Mouse (Mus musculus) urinary bladder, postnatal 4 days (tissue): Measurements from ENCODE around the gene Tmem229b.
"Not testable (repeated sequence)": the region's sequence is repeated elsewhere in the genome, so short reads cannot be mapped to it uniquely, and the experiment has no call there.

Source experiments
- DNase-seq, 2 experiments: peaks; one replicate each; pipeline ENCODE4 v3.0.0; 2021 to 2022; ENCODE audit warnings: low spot score in 2 of 2

Gene Tmem229b

DNA sequence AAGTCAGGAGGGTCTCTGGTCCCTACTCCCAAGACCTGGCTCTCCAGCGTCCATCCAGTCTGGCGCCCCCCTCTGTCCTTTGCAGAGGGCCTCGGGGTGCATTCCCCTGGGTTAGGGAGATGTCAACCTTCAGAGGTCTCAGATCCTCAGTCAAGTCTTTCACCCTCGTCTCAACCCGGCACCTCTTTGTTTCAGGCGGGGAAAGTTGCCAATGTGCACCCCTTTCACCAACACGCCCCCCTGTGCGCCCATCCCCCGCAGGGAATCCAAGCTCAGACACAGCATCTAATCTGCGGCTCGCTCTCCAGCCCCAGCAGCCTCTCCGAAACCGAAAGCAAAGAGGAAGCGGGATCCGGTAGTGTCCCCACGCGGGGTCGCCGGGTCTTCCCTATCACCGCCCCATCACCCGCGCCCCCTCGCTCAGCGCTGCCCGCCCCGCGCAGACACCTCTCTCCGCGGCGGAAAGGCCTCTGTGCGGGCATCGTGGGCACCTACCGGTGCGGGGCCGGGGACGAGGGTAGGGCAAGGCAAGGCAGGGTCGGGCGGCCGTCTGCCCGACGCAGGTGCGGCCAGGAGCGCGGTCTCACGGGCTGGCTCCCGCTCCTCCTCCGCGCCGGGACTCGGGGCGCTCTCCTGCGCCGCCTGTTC is 825 bp downstream of the Tmem229b start:
- DNase-seq, result peak; percentile 35 to 66

DNA sequence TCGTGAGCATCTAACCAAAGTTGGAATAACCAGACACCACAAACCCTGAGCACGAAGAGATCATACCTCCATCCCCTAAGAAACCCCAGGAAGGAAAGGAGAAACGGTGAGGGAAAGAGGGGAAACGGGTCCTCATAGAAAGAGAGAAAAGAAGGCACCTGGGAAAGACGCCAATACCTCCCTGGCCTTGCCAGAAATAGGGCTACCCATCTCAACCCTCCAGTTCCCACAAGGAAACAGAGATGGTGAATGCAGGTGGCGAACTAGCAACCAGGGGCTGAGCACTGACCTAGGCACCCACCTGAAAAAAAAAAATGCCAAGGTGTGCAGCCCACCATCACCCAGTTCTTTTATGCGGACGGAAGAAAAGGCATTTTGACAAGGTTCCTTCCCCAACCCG is 1.4 kb downstream of the Tmem229b start:
- no peak for DNase-seq

DNA sequence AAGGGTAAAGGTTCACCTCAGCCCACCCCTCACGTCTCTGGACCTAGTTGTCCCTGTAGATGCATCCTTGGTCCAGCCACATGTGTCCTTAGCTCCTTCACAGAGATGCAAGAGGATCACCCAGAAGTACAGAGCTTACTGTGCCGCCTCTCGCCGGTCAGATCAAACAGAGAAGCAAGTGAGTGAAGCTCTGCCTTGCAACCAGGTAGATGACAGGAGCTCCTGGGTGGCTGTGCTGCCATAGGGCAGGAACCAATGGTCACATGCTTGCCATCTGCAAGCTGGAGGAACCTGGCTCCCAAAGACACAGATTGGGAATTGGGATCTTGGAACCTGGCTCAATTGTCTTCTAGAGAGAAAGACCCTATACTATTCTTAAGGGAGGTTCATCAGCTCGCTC is 2.0 kb downstream of the Tmem229b start:
- no peak for DNase-seq

DNA sequence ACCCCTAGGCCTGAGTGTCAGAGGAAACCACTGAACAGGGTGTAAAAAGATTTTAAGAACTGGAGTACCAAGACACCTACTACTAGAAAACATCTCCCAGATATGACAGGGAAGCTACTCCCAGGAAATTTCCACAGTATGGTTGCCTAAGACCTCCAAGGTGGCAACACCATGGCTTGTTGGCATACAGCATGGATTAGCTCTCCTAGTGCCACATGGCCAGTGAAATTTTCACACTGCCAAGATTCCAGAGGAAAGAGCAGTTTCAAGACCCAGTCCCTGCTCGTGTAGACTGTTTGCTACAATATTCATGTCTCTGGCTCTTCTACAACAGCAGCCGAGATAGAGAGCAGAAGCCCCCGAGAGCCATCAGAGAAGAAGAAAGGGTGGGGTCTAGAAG is 4.4 kb downstream of the Tmem229b start:
- no peak for DNase-seq

DNA sequence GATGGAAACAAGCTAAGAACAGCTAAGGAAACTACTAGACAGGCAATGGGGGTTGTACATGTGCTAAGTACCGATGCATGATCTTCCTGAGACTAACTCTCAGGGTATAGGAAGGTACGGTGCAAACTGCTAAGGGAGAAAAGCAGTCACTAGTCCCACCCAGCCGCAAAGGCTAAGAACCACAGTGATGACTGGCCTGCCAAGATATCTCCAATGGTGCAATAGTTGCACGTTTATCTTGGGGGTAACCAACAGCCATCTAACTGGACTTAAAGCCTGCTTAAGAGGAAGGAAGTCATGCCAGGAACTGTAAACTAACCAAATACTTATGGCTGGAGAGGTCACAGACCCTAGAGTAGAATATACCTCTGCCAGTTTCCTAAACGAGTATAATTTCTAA is 5.0 kb downstream of the Tmem229b start:
- no peak for DNase-seq

DNA sequence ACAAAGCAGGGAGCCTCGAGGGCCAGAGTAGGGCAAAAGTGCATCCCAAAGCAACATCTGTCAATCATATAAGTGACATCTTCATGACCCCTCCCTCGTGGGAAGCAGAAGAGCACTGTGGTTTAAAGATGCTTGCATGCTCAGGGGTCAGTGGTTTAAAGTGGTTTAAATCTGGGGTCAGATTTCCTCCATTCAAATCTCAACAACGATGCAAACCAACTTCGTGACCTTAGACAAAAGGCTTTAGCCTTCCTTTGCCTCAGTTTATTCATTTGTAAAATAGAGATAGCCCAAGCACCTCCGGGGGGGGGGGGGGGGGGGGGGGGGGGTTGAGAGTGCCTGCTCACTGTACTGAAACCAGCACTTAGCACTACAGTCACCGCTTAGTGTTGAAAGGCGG is 10.7 kb downstream of the Tmem229b start:
- DNase-seq, result no peak

DNA sequence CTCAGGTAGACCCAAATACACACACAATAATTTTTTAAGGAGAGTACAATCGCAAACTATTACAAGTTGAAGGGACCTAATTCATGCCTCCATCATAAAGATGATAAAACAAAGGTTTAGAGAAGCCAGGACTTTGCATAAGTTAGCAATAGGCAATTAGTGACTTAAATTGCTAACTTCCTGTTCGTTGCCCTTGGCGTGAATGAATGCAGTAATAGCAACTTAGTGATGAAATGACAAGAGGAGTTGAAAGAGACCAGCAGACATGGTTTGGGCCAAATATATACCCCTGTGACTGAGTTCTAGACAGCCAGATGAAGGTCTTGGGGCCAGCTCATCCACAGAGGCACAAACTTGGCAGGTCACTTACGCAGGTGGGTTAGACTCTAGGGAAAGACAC is 11.2 kb downstream of the Tmem229b start:
- DNase-seq, result no peak

DNA sequence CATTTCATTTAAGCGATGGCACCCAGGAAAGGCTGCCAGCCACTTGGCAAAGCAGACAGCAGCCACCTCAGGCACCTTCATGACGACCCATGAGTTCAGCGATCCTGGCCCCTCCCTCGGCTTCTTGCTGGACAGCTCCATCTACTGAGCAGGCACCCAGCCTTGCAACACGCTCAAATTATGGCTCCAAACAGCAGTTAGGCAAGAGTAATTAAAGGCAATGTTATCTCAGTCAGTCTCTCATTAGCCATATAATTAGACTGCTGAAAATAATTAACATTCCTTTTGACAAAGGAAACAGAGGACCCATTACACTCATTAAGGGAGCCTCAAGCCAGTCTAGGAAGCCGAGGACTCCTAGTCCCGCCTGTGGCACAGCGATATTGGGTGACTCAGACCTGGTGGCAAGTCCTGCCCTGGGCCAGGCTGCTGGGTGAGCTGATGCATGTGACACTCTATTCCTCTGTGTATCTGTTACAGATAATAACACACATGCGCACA is 19.8 kb downstream of the Tmem229b start:
- DNase-seq, result no peak

DNA sequence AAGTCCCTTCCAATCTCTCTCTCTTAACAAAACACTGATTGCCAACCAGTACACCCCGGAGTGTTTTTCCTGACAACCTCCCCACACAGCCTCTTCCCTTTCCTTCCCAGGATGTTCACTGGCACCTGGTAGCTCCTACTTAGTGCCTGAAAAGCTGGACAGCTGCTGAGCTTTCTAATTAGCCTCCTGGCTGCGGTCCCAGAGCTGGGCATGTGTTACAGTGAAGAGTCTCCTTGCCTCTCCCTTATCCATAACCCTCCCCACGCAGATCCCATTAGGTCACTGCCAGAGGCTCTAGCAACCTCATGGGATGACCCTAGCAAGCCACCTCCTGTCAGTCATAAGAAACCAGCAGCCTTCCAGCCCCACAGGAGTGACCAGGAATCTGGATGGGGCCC is 23.4 kb downstream of the Tmem229b start:
- DNase-seq, result no peak

DNA sequence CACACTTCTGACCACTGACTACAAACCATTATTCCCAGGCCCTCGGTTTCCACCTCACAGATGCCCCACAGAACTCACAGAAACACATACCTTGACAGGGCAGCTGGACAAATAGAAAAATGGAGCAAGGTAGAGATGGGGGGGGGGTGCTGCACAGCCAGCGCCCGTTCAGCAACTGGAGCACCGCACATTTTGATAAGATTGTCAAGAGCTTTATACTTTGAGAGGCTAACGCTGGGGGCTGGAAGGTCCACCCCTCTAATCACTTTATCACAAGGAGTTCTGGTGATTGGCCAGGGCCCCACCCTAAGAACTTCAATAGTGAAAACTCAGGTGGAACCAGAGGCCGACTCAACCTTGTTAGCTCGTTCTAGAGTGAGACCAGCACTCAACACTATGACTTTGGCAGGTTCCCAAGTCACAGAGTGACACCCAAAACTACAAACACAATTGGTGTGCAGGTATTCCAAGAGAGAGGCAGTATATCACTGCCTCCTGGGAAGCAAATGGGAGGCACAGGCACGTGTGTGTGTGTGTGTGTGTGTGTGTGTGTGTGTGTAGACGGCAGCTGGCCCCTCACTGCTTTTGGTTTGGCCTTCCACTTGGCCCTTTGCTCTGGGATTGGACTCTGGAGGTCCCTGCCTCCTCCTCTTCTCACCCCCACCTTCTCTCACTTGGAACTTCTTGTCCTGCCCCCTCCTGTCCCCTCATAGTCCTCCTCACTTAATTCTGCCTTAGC is 24.0 kb downstream of the Tmem229b start:
- DNase-seq, result no peak

DNA sequence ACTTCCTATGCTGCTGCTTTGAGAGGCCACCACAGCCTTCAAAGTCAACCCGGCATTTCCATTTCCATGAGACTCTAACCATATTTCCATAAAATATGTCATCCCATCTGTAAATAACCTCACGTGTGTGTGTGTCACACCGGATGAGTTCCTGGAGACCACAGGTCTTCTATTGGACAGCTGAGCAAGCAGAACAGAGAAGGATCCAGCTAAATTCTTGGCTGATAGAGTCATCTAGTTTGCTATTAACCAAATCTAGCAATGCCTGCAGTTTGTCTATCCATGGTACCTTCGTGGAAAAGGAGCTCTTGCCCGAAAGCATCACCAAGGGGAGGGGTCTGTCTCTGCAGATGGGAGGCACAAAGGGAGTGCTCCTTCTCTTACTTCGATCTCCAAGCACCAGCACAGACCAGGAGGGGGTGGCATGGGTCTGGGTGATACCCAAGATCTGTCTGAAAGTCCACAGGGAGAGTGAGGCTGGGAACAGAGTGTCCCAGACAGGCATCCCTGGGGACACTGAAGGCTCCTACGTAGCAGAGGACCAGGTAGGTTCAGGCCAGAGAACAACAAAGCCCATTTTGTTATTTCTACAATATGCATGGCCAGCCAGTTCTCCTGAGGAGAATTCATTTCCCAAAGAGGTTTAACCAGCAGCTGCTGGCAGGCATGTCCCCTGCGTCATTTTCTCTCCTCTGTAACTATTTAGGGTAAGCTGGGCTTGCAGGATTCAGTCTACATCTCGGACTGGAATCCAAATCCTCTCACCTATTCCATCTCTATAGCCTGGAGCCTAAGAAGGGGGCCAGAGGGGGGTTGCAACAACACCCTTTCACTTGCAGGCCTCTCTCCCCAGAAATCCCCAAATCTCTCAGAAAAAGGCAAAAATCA is 25.2 kb downstream of the Tmem229b start:
- DNase-seq, result no peak

DNA sequence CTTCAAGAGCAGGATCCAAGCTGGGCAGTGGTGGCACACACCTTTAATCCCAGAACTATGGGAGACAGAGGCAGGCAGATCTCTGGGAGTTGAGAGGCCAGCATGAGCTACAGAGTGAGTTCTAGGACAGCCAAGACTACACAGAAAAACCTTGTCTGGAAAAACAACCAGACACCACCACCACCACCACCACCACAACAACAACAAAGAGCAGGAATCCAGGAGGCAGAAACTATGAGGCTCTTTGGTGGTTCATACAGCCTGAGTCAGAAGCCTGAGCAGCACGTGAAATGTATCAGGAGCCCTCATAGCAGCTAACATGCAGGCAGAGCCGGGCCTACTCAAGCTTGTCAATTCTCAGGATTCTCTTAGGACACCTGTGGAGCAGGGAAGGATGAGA is 26.3 kb downstream of the Tmem229b start:
- no peak for DNase-seq

DNA sequence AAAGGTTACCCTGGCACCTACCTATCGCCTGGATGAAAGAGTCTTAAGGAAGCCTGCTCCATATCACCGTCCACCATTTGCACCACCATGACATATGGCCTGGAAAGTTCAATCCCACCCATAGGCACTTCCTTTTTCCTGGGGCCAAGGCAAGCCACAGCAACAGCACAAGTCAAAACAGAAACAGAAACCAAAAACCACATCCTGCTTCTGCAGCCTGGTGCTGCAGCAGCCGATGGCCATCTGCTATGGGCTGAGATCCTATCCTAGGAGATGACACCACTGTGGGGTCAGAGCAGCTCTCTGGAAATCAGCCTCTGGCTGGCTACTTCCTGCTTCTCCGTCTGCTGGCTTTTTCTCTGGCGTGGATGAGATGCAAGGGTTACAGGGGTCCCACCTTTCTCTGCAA is 26.7 kb downstream of the Tmem229b start:
- DNase-seq, result no peak

DNA sequence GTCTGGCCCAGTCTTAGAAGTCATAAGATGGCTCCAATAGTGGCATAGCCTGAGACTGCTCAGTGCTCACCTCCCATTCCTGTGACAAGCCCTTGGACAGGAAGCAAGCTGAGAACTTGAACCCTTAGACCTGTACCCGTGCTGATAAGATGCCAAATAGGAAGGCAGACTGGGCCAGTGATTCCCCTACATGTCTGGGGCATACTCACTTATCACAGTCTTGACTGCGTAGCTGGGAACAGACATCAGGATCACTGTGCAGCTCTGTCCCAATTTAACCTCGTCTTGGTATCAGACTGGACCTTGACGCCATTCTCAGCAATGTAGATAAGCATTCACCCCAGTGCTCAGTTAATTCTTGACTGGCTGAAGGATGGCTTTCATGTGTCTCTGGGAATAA is 29.9 kb downstream of the Tmem229b start:
- DNase-seq, result no peak

DNA sequence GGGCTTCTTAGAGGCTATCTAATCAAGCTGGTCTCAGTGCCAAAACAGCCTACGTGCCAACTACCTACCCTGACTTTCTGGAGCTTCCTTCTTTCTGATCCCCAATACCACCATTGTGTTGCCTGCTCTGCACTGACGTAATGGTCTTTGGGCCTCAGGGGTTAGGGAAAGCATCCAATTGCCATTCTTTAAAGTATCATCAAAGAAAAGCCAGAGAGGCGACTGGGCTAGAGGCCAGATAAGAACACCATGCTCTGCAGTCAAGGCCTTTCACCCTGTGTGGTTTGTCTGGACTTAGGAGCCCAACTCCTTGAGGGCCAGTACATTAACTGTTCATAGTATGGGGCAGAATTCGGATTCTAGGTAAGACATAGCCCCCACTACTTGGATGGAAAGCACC is 30.3 kb downstream of the Tmem229b start:
- no peak for DNase-seq

DNA sequence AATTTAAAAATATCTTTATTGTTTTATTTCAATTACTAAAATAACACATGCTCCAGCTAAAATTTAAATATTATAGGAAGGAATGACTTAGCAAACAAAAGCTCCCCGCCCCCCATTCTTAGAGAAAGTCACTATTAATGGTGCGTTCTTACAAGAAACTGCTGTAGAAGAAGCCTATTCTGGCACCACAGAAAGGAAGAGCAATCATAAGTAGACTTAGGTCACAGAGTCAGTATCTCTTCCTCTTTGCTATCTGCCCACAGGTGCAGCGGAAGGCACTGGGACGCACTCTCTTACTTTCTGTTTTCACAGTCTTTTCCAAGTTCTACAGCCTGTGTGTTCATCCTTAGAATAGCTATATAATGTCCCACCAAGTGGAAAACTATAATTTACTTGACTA is 31.6 kb downstream of the Tmem229b start:
- no peak for DNase-seq

DNA sequence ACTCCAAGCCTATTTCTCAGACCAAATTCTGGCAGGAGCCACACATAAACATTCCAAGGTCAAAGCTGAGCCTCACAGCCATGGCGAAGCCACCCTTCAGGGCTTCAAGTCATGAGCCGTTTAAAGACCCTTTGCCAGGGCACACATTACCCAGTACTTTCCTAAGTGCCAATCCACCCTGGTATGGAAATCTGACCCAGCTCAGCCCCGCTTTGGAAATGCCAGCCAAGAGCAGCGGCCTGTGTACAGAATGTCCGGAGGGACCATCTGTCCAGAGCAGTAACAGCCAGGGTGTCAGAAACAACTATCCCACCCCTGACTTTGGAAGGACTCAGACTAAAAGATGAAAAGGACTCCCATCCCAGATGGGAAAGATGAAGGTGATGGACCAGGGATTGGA is 32.7 kb downstream of the Tmem229b start:
- no peak for DNase-seq

DNA sequence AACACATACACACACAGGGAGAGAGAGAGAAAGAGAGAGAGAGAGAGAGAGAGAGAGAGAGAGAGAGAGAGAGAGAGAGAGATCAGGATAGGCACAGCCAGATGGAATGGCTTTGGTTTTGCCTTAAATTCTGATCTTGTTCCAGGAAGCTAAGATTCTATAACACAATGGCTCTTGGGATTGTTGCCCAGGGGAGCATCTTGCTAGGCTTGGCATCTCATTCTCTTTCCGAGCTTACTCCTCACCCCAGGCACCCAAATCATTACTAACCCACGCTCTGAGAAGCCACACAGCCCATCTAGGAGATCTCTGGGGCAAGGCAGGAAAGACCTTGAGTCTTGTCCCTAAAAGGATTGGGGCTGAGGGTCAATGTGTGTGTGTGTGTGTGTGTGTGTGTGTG is 33.6 kb downstream of the Tmem229b start:
- no peak for DNase-seq

DNA sequence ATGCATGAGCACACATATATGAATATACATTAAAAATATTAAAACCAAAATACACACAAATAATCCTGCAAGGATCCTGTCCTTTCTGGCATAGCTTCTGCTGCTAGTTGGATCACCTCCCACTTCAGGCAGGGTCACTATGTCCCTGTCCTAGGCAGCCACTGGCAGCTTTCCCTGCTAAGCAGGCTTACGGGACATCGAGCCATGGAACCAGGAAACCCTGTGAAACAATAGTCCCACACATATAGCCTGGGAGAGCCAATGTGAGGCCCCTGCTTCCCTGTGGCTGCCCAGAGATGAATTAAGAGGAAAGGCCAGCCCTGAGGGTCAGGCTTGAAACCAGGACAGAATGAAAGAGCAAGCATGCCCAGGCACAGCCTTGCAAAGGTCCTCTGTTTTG is 35.8 kb downstream of the Tmem229b start:
- DNase-seq, result no peak

DNA sequence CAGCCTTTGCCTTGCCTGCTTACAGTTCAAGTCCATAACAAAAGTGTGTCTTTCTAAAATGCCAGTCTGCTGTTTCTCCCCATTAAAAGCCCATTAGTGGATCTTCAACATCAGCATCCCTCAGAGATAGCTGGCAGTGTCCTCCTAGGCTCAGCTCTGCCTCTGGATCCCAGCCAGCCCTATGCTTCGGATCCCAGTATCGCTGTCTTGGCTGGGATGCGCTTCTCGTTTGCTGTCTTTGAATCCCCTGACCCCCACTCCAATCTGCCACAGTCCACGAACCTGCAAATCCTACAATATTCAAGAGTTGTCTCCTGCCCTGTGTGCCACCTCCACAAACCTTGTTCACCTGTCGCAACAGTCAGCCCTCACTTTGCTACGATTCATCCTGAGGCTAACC is 36.7 kb downstream of the Tmem229b start:
- DNase-seq, result no peak

DNA sequence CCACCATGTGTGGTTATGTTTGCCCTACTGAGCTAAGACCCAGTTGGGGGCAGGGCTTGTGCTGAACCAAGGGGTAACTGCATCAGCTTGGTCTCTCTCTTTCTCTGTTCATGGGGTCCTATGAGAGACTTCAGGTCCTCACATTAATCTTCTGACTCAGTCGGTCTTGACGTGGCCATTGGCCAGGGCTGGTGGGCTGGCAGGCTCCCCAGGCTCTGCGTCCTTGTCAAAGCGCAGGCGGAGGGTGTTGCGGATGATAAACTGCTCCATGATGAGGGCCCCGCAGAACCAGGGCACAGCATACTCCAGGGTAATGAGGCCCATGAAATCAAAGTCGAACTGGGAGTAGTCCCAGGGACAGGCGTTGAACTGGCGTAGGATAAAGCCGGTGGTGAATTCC is 42.9 kb downstream of the Tmem229b start:
- DNase-seq, result not testable (repeated sequence)

DNA sequence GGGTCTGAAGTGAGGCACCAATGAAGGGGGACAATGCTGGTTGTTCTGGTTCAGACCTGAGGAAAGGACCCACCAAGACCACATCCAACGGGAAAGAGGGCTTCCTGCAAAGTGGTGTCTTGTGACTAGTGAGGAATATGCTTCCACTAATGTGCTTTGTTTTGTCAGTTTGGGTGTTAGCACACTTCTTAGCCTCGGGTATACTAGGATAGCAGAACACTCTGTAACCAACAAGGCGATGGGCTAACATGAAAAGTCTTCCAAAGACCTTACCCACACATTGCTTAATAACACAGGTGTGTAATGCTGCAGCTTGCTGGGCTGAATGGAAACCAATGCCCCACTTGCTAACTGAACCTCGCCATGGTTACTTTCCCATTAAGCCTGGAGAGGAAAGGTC is 51.0 kb downstream of the Tmem229b start:
- no peak for DNase-seq

DNA sequence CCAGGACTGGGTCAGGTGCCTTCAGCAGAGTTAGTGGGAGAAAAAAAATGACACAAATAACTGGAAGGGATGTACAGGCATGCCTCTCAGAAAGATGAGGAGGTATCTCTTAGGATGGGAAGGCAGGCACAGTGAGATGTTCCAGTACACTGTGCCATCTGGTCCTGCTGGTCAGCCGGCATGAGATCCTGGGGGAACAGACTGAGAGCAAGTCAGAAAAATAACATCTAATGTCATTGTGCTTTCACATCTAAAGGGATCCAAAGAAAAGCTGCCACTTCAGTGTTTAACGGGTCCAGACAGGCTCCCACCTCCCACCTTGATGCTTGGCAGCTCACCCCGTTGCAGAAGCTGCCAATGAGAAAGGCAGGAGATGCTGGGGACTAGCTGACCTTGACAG is 54.9 kb downstream of the Tmem229b start:
- no peak for DNase-seq
